In the genomic region with DNA sequence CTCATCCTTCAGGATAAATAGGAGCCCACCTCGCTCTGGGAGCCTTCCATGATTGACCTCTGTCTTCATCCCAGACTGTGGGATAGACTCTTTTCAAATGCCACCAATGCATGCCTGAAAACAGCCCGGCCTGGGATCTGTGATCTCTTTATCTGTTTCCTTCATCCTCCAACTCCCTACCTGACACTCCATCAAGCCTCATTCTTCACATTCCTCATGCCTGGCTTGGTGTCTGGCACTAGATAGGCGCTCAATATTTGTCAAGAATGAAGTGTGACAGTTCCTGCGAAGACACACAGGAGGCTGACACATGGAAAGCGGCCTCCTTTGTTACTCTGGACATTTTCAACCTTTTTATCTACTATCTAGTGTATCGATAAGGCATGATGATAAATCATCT, we compare ENCODE assay signal across 15 mouse cellular contexts. TPM values are rescaled to one million over a fixed set of nuclear protein-coding genes. Genes with fewer than 3 reads are reported as not detected.
A peak's percentile ranks its signal among the peaks of the same experiment; 100 is the strongest.
DNase-seq lines count a peak whose midpoint lies in the region; ATAC-seq and TF ChIP-seq lines count a peak whose summit lies in the region.
"Had no signal": no experiment of that assay in that cellular context is flagged by ENCODE, and none has a peak within 500 bp of the region (broad histone marks: within the 10 kb centered on the region; RNA-seq: fewer than 3 reads in every experiment).

No protein-coding gene starts in this region.

- no peak for ATAC-seq in heart, postnatal 0 days (ENCODE audit: insufficient read depth, low read depth)
- ATAC-seq in midbrain, embryonic 14.5 days (ENCODE audit: low FRiP score, low TSS enrichment) = no peak
- no peak for ATAC-seq in limb, embryonic 13.5 days (ENCODE audit: low FRiP score, low read depth)

- TF ChIP-seq EP300 in heart, postnatal 0 days (IDR thresholded peaks at IDR 0.05; ENCODE audit: low read depth) = no peak

- H3K4me2 ChIP-seq in heart, postnatal 0 days (ENCODE audit: low read depth, low read length) = no peak overlapping the region
- H3K4me2 ChIP-seq in midbrain, embryonic 14.5 days (ENCODE audit: low read length) = no peak overlapping the region
- no peak overlapping the region; the same call in 1 of the 2 replicates for H3K4me2 ChIP-seq in limb, embryonic 13.5 days (replicated peaks)
- H3K4me2 ChIP-seq: hindbrain, embryonic 13.5 days had no signal

- 44% methylated on average over 6 of the region's 6 CpGs for WGBS in heart, postnatal 0 days
- 81% methylated on average over 6 of the region's 6 CpGs for WGBS in midbrain, embryonic 10.5 days
- 83% methylated on average over 6 of the region's 6 CpGs for WGBS in midbrain, embryonic 14.5 days
- WGBS in limb, embryonic 13.5 days = 67% methylated on average over 6 of the region's 6 CpGs

- no peak for TF ChIP-seq CTCF in heart, postnatal 0 days (IDR thresholded peaks at IDR 0.05; ENCODE audit: low read depth)

- H3K4me1 ChIP-seq in heart, postnatal 0 days (ENCODE audit: control insufficient read depth, insufficient read depth) = peaks cover 10% of the 10 kb centered on the region; the same call in 1 of the 2 replicates
- peaks cover 22% of the 10 kb centered on the region for H3K4me1 ChIP-seq in midbrain, embryonic 10.5 days
- no peaks in the 10 kb centered on the region for H3K4me1 ChIP-seq in midbrain, embryonic 14.5 days (ENCODE audit: control insufficient read depth, insufficient read depth, low read length)
- H3K4me1 ChIP-seq in limb, embryonic 13.5 days = peaks cover 27% of the 10 kb centered on the region
- H3K4me1 ChIP-seq: hindbrain, embryonic 13.5 days had no signal

- no peaks in the 10 kb centered on the region for H3K27me3 ChIP-seq in heart, postnatal 0 days (ENCODE audit: control insufficient read depth, insufficient read depth, low read length)
- no peaks in the 10 kb centered on the region for H3K27me3 ChIP-seq in midbrain, embryonic 10.5 days (ENCODE audit: low read depth, poor library complexity, severe bottlenecking)
- H3K27me3 ChIP-seq in midbrain, embryonic 14.5 days (ENCODE audit: control insufficient read depth, insufficient read depth, low read length) = no peaks in the 10 kb centered on the region
- H3K27me3 ChIP-seq in limb, embryonic 13.5 days = no peaks in the 10 kb centered on the region
- H3K27me3 ChIP-seq: CH12.LX; hindbrain, embryonic 13.5 days had no signal

- H3K27ac ChIP-seq in heart, postnatal 0 days (ENCODE audit: low read depth) = peak overlapping the region; percentile 39
- H3K27ac ChIP-seq in midbrain, embryonic 10.5 days (replicated peaks) = peak overlapping the region; percentile 38; the same call in 1 of the 2 replicates
- no peak overlapping the region for H3K27ac ChIP-seq in midbrain, embryonic 14.5 days (replicated peaks; ENCODE audit: low read depth, low read length)
- H3K27ac ChIP-seq in limb, embryonic 13.5 days = peak overlapping the region; percentile 23; the same call in 1 of the 2 replicates
- H3K27ac ChIP-seq: hindbrain, embryonic 13.5 days had no signal

- no peaks in the 10 kb centered on the region for H3K36me3 ChIP-seq in heart, postnatal 0 days (replicated peaks; ENCODE audit: control insufficient read depth, insufficient read depth, low read length)
- H3K36me3 ChIP-seq in midbrain, embryonic 10.5 days = no peaks in the 10 kb centered on the region
- no peaks in the 10 kb centered on the region for H3K36me3 ChIP-seq in midbrain, embryonic 14.5 days (ENCODE audit: control insufficient read depth, insufficient read depth, low read length)
- no peaks in the 10 kb centered on the region for H3K36me3 ChIP-seq in limb, embryonic 13.5 days
- H3K36me3 ChIP-seq: hindbrain, embryonic 13.5 days had no signal

- no peak overlapping the region for H3K4me3 ChIP-seq in heart, postnatal 0 days (ENCODE audit: low read depth, low read length)
- H3K4me3 ChIP-seq in midbrain, embryonic 10.5 days = no peak overlapping the region
- no peak overlapping the region for H3K4me3 ChIP-seq in midbrain, embryonic 14.5 days (replicated peaks; ENCODE audit: low read depth, low read length)
- H3K4me3 ChIP-seq in limb, embryonic 13.5 days = no peak overlapping the region
- H3K4me3 ChIP-seq: hindbrain, embryonic 13.5 days had no signal

- H3K9ac ChIP-seq in heart, postnatal 0 days (replicated peaks; ENCODE audit: low read depth, low read length) = no peak overlapping the region
- no peak overlapping the region for H3K9ac ChIP-seq in midbrain, embryonic 14.5 days (replicated peaks; ENCODE audit: low read length)
- no peak overlapping the region for H3K9ac ChIP-seq in limb, embryonic 13.5 days
- H3K9ac ChIP-seq: hindbrain, embryonic 13.5 days had no signal

- no peaks in the 10 kb centered on the region for H3K9me3 ChIP-seq in heart, postnatal 0 days (replicated peaks; ENCODE audit: control insufficient read depth, low read length)
- H3K9me3 ChIP-seq in midbrain, embryonic 10.5 days (replicated peaks) = no peaks in the 10 kb centered on the region
- no peaks in the 10 kb centered on the region for H3K9me3 ChIP-seq in midbrain, embryonic 14.5 days (ENCODE audit: control insufficient read depth, low read length)
- H3K9me3 ChIP-seq in limb, embryonic 13.5 days = no peaks in the 10 kb centered on the region
- H3K9me3 ChIP-seq: hindbrain, embryonic 13.5 days had no signal

- DNase-seq in heart, postnatal 0 days (ENCODE audit: low spot score) = no peak
- DNase-seq in heart, adult 18-20 months = no peak
- no peak for DNase-seq in midbrain, embryonic 10.5 days (ENCODE audit: low spot score)
- DNase-seq in midbrain, embryonic 14.5 days = no peak
- DNase-seq in yolk sac, embryonic 10.5 days (ENCODE audit: low spot score) = no peak
- DNase-seq in testis, postnatal 10 days (ENCODE audit: low spot score) = no peak
- DNase-seq: cerebellum, adult 11 months; embryo, embryonic 11 days; kidney, adult 9 months; lung, adult 18-20 months; right cerebral cortex, adult 18-20 months; spleen, adult 18-20 months had no signal

RNA-seq across cellular contexts. Expression of a gene that starts 9.9 kb away (rescaled TPM):
- total RNA-seq in heart, postnatal 0 days (2014; rRNA removed; ENCODE audit: low replicate concordance) = 1.7 and 4.7 TPM in 2 replicates
- 5.7 and 7.5 TPM in 2 replicates for polyA plus RNA-seq in heart, postnatal 0 days (2015; fragmentation: Nextera tagmentation; extraction: Ambion mirVana)
- 1 to 10 TPM; 1.3 to 1.5 TPM for total RNA-seq in heart, adult 18-20 months (2021)
- 19.8 and 24.0 TPM in 2 replicates for polyA plus RNA-seq in midbrain, embryonic 10.5 days (2016; fragmentation: Nextera tagmentation; extraction: Ambion mirVana)
- polyA plus RNA-seq in midbrain, embryonic 14.5 days (2014; fragmentation: Nextera tagmentation; extraction: Ambion mirVana) = 13.3 and 14.2 TPM in 2 replicates
- polyA plus RNA-seq in limb, embryonic 13.5 days (2015; fragmentation: Nextera tagmentation; extraction: Ambion mirVana) = 52.3 and 55.4 TPM in 2 replicates

RNA-seq across cellular contexts. Expression of a gene that starts 19.9 kb away (rescaled TPM):
- 717 and 1,330 TPM in 2 replicates for total RNA-seq in heart, postnatal 0 days (2014; rRNA removed; ENCODE audit: low replicate concordance)
- polyA plus RNA-seq in heart, postnatal 0 days (2015; fragmentation: Nextera tagmentation; extraction: Ambion mirVana) = 664 and 669 TPM in 2 replicates
- 1 to 10 TPM; 5.4 to 6.8 TPM for total RNA-seq in heart, adult 18-20 months (2021)
- 1,366 and 1,939 TPM in 2 replicates for polyA plus RNA-seq in midbrain, embryonic 10.5 days (2016; fragmentation: Nextera tagmentation; extraction: Ambion mirVana)
- polyA plus RNA-seq in midbrain, embryonic 14.5 days (2014; fragmentation: Nextera tagmentation; extraction: Ambion mirVana) = 297 and 402 TPM in 2 replicates
- 1,770 and 1,957 TPM in 2 replicates for polyA plus RNA-seq in limb, embryonic 13.5 days (2015; fragmentation: Nextera tagmentation; extraction: Ambion mirVana)
